Mouse (Mus musculus): ENCODE results near the gene Mepce. TPM values are rescaled to one million over a fixed set of nuclear protein-coding genes. Genes with fewer than 3 reads are reported as not detected.
A peak's percentile ranks its signal among the peaks of the same experiment; 100 is the strongest.

The Mepce gene
- polyA plus RNA-seq, 1 experiment from 2014 or later: 11.8 TPM

GRCm38 (mm10) chr5:137784546-137784945, 2.9 kb downstream of the Mepce start:
- WGBS: 88% methylated on average over 14 of the region's 14 CpGs
- Histone ChIP-seq H3K4me1 (peaks cover 52% of the 10 kb centered on the region), H3K36me3 (peaks cover 57% of the 10 kb centered on the region), H3K27ac (peak overlapping the region; percentile 97; the same call in 1 of the 2 replicates), H3K9me3 (replicated peaks) (no peaks in the 10 kb centered on the region), H3K4me3 (peak overlapping the region; percentile 91), H3K27me3 (ENCODE audit: low read depth, poor library complexity, severe bottlenecking) (peaks cover 15% of the 10 kb centered on the region)
- no peak for DNase-seq (ENCODE audit: low spot score)

GRCm38 (mm10) chr5:137783901-137784540, 3.4 kb downstream of the Mepce start:
- H3K4me1 ChIP-seq: peaks cover 55% of the 10 kb centered on the region
- WGBS: 81% methylated on average over 9 of the region's 9 CpGs
- peak overlapping the region; percentile 91 for H3K4me3 ChIP-seq
- peaks cover 11% of the 10 kb centered on the region for H3K27me3 ChIP-seq (ENCODE audit: low read depth, poor library complexity, severe bottlenecking)
- no peaks in the 10 kb centered on the region for H3K9me3 ChIP-seq (replicated peaks)
- peaks cover 57% of the 10 kb centered on the region for H3K36me3 ChIP-seq
- H3K27ac ChIP-seq: no peak overlapping the region
- DNase-seq (ENCODE audit: low spot score): no peak

- peaks cover under 1% of the 10 kb centered on the region; the same call in 1 of the 2 replicates for H3K27me3 ChIP-seq (ENCODE audit: low read depth, poor library complexity, severe bottlenecking)
- peak overlapping the region; percentile 91 for H3K4me3 ChIP-seq
- H3K36me3 ChIP-seq: peaks cover 57% of the 10 kb centered on the region
- no peaks in the 10 kb centered on the region for H3K9me3 ChIP-seq (replicated peaks)
- 93% methylated on average over 13 of the region's 13 CpGs for WGBS
- no peak overlapping the region for H3K27ac ChIP-seq
- DNase-seq (ENCODE audit: low spot score): no peak
- H3K4me1 ChIP-seq: peaks cover 57% of the 10 kb centered on the region
Measured at GRCm38 (mm10) chr5:137782776-137783522, 4.5 kb downstream of the Mepce start.

GRCm38 (mm10) chr5:137781661-137782060, 5.8 kb downstream of the Mepce start:
- Histone ChIP-seq H3K4me1 (peaks cover 55% of the 10 kb centered on the region), H3K9me3 (replicated peaks) (no peaks in the 10 kb centered on the region), H3K27ac (no peak overlapping the region), H3K36me3 (peaks cover 57% of the 10 kb centered on the region), H3K27me3 (ENCODE audit: low read depth, poor library complexity, severe bottlenecking) (no peaks in the 10 kb centered on the region), H3K4me3 (peak overlapping the region; percentile 13; the same call in 1 of the 2 replicates)
- WGBS: 91% methylated on average over 7 of the region's 7 CpGs
- DNase-seq (ENCODE audit: low spot score): no peak

GRCm38 (mm10) chr5:137779053-137779933, 8.2 kb downstream of the Mepce start:
- peak; percentile 69 for DNase-seq (ENCODE audit: low spot score)
- Histone ChIP-seq H3K36me3 (peaks cover 47% of the 10 kb centered on the region), H3K4me1 (peaks cover 48% of the 10 kb centered on the region), H3K9me3 (replicated peaks) (no peaks in the 10 kb centered on the region), H3K4me3 (peak overlapping the region; percentile 96), H3K27me3 (ENCODE audit: low read depth, poor library complexity, severe bottlenecking) (no peaks in the 10 kb centered on the region), H3K27ac (peak overlapping the region; percentile 92)
- WGBS: under 1% methylated on average over 82 of the region's 83 CpGs

- under 1% methylated on average over 31 of the region's 31 CpGs for WGBS
- peak within 1 kb of the TSS; percentile 92 for H3K27ac ChIP-seq
- no peaks in the 10 kb centered on the region for H3K9me3 ChIP-seq (replicated peaks)
Measured at GRCm38 (mm10) chr5:137778635-137779034, 8.8 kb downstream of the Mepce start, which contains the start of gene Ppp1r35. Gene Ppp1r35, plus strand, starts transcription at chr5:137778849.

GRCm38 (mm10) chr5:137777267-137777845, 10.1 kb downstream of the Mepce start:
- H3K36me3 ChIP-seq: peaks cover 28% of the 10 kb centered on the region
- H3K27ac ChIP-seq: no peak overlapping the region
- DNase-seq (ENCODE audit: low spot score): no peak
- no peak overlapping the region for H3K4me3 ChIP-seq
- H3K4me1 ChIP-seq: peaks cover 30% of the 10 kb centered on the region
- H3K9me3 ChIP-seq (replicated peaks): no peaks in the 10 kb centered on the region
- WGBS: 77% methylated on average over 7 of the region's 7 CpGs
- no peaks in the 10 kb centered on the region for H3K27me3 ChIP-seq (ENCODE audit: low read depth, poor library complexity, severe bottlenecking)

More at GRCm38 (mm10) chr5:137778635-137779034, 8.8 kb downstream of the Mepce start, which contains the start of gene Ppp1r35:
- Histone ChIP-seq H3K36me3 (peaks cover 40% of the 10 kb centered on the region), H3K4me3 (peak within 1 kb of the TSS; percentile 96), H3K4me1 (peaks cover 42% of the 10 kb centered on the region), H3K27me3 (ENCODE audit: low read depth, poor library complexity, severe bottlenecking) (no peaks in the 10 kb centered on the region)
- peak; percentile 99 for DNase-seq (ENCODE audit: low spot score)

- Histone ChIP-seq H3K27ac (peak overlapping the region; percentile 36; the same call in 1 of the 2 replicates), H3K27me3 (ENCODE audit: low read depth, poor library complexity, severe bottlenecking) (no peaks in the 10 kb centered on the region), H3K9me3 (replicated peaks) (no peaks in the 10 kb centered on the region), H3K36me3 (peaks cover 19% of the 10 kb centered on the region), H3K4me3 (no peak overlapping the region), H3K4me1 (peaks cover 24% of the 10 kb centered on the region)
- 43% methylated on average over 5 of the region's 5 CpGs for WGBS
- DNase-seq (ENCODE audit: low spot score): no peak
Measured at GRCm38 (mm10) chr5:137776408-137776918, 11.0 kb downstream of the Mepce start.

- no peak overlapping the region for H3K4me3 ChIP-seq
- WGBS: 92% methylated on average over 2 of the region's 2 CpGs
- peaks cover 12% of the 10 kb centered on the region for H3K36me3 ChIP-seq
- DNase-seq (ENCODE audit: low spot score): no peak
- no peaks in the 10 kb centered on the region for H3K27me3 ChIP-seq (ENCODE audit: low read depth, poor library complexity, severe bottlenecking)
- H3K4me1 ChIP-seq: peaks cover 24% of the 10 kb centered on the region
- H3K27ac ChIP-seq: peak overlapping the region; percentile 36; the same call in 1 of the 2 replicates
- no peaks in the 10 kb centered on the region for H3K9me3 ChIP-seq (replicated peaks)
Measured at GRCm38 (mm10) chr5:137775587-137776290, 11.7 kb downstream of the Mepce start.

- Histone ChIP-seq H3K27me3 (ENCODE audit: low read depth, poor library complexity, severe bottlenecking) (no peaks in the 10 kb centered on the region), H3K27ac (no peak overlapping the region), H3K4me3 (no peak overlapping the region), H3K36me3 (no peaks in the 10 kb centered on the region), H3K4me1 (peaks cover 7% of the 10 kb centered on the region), H3K9me3 (replicated peaks) (no peaks in the 10 kb centered on the region)
- no peak for DNase-seq (ENCODE audit: low spot score)
Measured at GRCm38 (mm10) chr5:137772755-137773154, 14.7 kb downstream of the Mepce start.

- Histone ChIP-seq H3K27ac (no peak overlapping the region), H3K9me3 (replicated peaks) (no peaks in the 10 kb centered on the region), H3K4me1 (no peaks in the 10 kb centered on the region; the same call in 1 of the 2 replicates), H3K36me3 (no peaks in the 10 kb centered on the region), H3K4me3 (no peak overlapping the region), H3K27me3 (ENCODE audit: low read depth, poor library complexity, severe bottlenecking) (no peaks in the 10 kb centered on the region)
- 40% methylated on average over 2 of the region's 2 CpGs for WGBS
- DNase-seq (ENCODE audit: low spot score): peak; percentile 56
Measured at GRCm38 (mm10) chr5:137770709-137771108, 16.7 kb downstream of the Mepce start.

Data from limb, embryonic 10.5 days (tissue).